Comparison of ENCODE assay signal across 9 mouse cellular contexts in genomic region chr17:32452482-32452881, GRCm38 (mm10). TPM values are rescaled to one million over a fixed set of nuclear protein-coding genes. Genes with fewer than 3 reads are reported as not detected.
DNase-seq lines count a peak whose midpoint lies in the region; ATAC-seq and TF ChIP-seq lines count a peak whose summit lies in the region.
"Had no signal": no experiment of that assay in that cellular context is flagged by ENCODE, and none has a peak within 500 bp of the region (broad histone marks: within the 10 kb centered on the region; RNA-seq: fewer than 3 reads in every experiment).

Cyp4f39 (plus strand) TSS chr17:32452723.

- TF ChIP-seq EP300 in lung, postnatal 0 days (IDR thresholded peaks at IDR 0.05), result no peak

- H3K4me1 ChIP-seq in erythroblast, embryonic 14.5 days (ENCODE audit: control insufficient read depth), result peaks cover 43% of the 10 kb centered on the region
- peaks cover 6% of the 10 kb centered on the region; the same call in 1 of the 2 replicates for H3K4me1 ChIP-seq in hindbrain, postnatal 0 days (ENCODE audit: insufficient read depth, low read length)
- H3K4me1 ChIP-seq in lung, postnatal 0 days (ENCODE audit: insufficient read depth, low read depth, low read length), result peaks cover 4% of the 10 kb centered on the region; the same call in 1 of the 2 replicates

- H3K36me3 ChIP-seq in erythroblast, embryonic 14.5 days (ENCODE audit: control insufficient read depth), result no peaks in the 10 kb centered on the region
- no peaks in the 10 kb centered on the region for H3K36me3 ChIP-seq in hindbrain, postnatal 0 days (ENCODE audit: insufficient read depth, low read length)
- no peaks in the 10 kb centered on the region for H3K36me3 ChIP-seq in lung, postnatal 0 days (ENCODE audit: insufficient read depth, low read length)

- peaks cover 19% of the 10 kb centered on the region for H3K27me3 ChIP-seq in erythroblast, embryonic 14.5 days (ENCODE audit: control insufficient read depth)
- no peaks in the 10 kb centered on the region for H3K27me3 ChIP-seq in hindbrain, postnatal 0 days (ENCODE audit: insufficient read depth, low read length)
- peaks cover 4% of the 10 kb centered on the region; the same call in 1 of the 2 replicates for H3K27me3 ChIP-seq in lung, postnatal 0 days (replicated peaks; ENCODE audit: insufficient read depth, low read length)

- no peak for ATAC-seq in hindbrain, postnatal 0 days
- no peak for ATAC-seq in lung, postnatal 0 days

- H3K9me3 ChIP-seq in erythroblast, embryonic 14.5 days (ENCODE audit: control insufficient read depth, low read length), result peaks cover 14% of the 10 kb centered on the region
- no peaks in the 10 kb centered on the region for H3K9me3 ChIP-seq in hindbrain, postnatal 0 days (ENCODE audit: low read length)
- no peaks in the 10 kb centered on the region; the same call in 1 of the 2 replicates for H3K9me3 ChIP-seq in lung, postnatal 0 days (ENCODE audit: low read length)

- H3K27ac ChIP-seq in hindbrain, postnatal 0 days, result no peak within 1 kb of the TSS
- H3K27ac ChIP-seq in lung, postnatal 0 days (ENCODE audit: low read length), result no peak within 1 kb of the TSS

- no peak for TF ChIP-seq CTCF in hindbrain, postnatal 0 days (IDR thresholded peaks at IDR 0.05; ENCODE audit: low read depth)
- TF ChIP-seq CTCF in lung, postnatal 0 days (IDR thresholded peaks at IDR 0.05), result no peak

- 0 out of 2 replicates have a peak within 1 kb of the TSS, but pooled peaks have one; percentile 3 for H3K9ac ChIP-seq in hindbrain, postnatal 0 days (replicated peaks; ENCODE audit: low read length)
- H3K9ac ChIP-seq in lung, postnatal 0 days (replicated peaks; ENCODE audit: low read depth), result no peak within 1 kb of the TSS

- peak within 1 kb of the TSS; percentile 39 for H3K4me3 ChIP-seq in erythroblast, embryonic 14.5 days (replicated peaks)
- peak within 1 kb of the TSS; percentile 22 for H3K4me3 ChIP-seq in hindbrain, postnatal 0 days (ENCODE audit: low read length)
- no peak within 1 kb of the TSS; the same call in 1 of the 2 replicates for H3K4me3 ChIP-seq in lung, postnatal 0 days (ENCODE audit: low read depth, low read length)

- DNase-seq in CD4-positive helper T cell, adult 2 months (ENCODE audit: low read depth, low spot score), result peak; percentile 42
- peak; percentile 16 for DNase-seq in Muller cell, postnatal 12 days (ENCODE audit: inconsistent ontology term)
- peak; percentile 4 for DNase-seq in hindbrain, postnatal 0 days (ENCODE audit: low spot score)
- DNase-seq in lung, postnatal 0 days (ENCODE audit: low spot score), result no peak
- peak; percentile 56 to 75 for DNase-seq in spleen, postnatal 4 days (ENCODE audit: low spot score in 2 of 2)
- DNase-seq in left cerebral cortex, adult 18-20 months (ENCODE audit: low spot score in 2 of 2), result no peak
- no peak for DNase-seq in cerebellum, adult 11-12 months

- 3% methylated on average over 19 of the region's 19 CpGs for WGBS in hindbrain, postnatal 0 days
- WGBS in lung, postnatal 0 days, result 3% methylated on average over 19 of the region's 19 CpGs

- peak within 1 kb of the TSS; percentile 55 for H3K4me2 ChIP-seq in hindbrain, postnatal 0 days (ENCODE audit: low read depth, low read length)
- H3K4me2 ChIP-seq in lung, postnatal 0 days (replicated peaks; ENCODE audit: low read depth, low read length), result peak within 1 kb of the TSS; percentile 38

RNA-seq across cellular contexts. Expression of gene Cyp4f39, which starts in this region (rescaled TPM):
- polyA plus RNA-seq in erythroblast, embryonic 14.5 days (2012), result 0.03 TPM in 2 replicates
- total RNA-seq in hindbrain, postnatal 0 days (2014; rRNA removed), result 3.8 and 4.0 TPM in 2 replicates
- polyA plus RNA-seq in hindbrain, postnatal 0 days (2015; fragmentation: Nextera tagmentation; extraction: Ambion mirVana), result 1.3 TPM in 2 replicates
- 3.2 and 4.9 TPM in 2 replicates for polyA plus RNA-seq in lung, postnatal 0 days (2015; fragmentation: Nextera tagmentation; extraction: Ambion mirVana)
- not detected for total RNA-seq in left cerebral cortex, adult 18-20 months (2021)
- total RNA-seq: gastrocnemius, postnatal 4 days had no signal

Comparison
In these comparisons a context has a peak if more than half of its experiments do, and no peak if none do; other contexts are left out.
1. DNase-seq: peak in CD4-positive helper T cell, adult 2 months (single experiment), Muller cell, postnatal 12 days (single experiment), hindbrain, postnatal 0 days (single experiment) and spleen, postnatal 4 days (2 of 2); none in lung, postnatal 0 days (single experiment), left cerebral cortex, adult 18-20 months (0 of 2) and cerebellum, adult 11-12 months (single experiment).